Mouse (Mus musculus): Measurements from ENCODE around the gene Pde4a.

DNA sequence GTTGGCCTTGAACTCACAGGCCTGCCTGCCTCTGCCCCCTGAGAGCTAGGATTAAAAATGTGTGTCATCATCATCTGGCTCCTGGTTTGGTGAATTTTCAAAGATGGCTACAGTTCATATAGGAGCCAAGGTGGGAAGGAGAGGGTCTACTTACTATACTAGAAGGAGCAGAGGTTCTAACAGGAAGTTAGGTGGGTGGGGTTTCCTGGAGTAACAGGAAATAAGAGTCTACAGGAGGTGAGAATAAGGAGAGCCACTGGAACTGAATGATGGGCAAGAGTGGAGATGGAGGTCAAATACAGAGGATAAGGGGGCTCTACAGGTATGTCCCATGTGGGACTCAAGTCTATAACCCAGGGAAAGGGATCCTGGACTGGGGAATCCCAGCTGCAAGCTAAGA lies 17.1 kb upstream of the Pde4a start:
- TF ChIP-seq POLR2A (IDR thresholded peaks at IDR 0.05; ENCODE audit: borderline replicate concordance, extremely low read depth, insufficient read depth, insufficient read length, poor library complexity, severe bottlenecking) (no peak), CTCF (IDR thresholded peaks at IDR 0.05; ENCODE audit: borderline replicate concordance, extremely low read depth, insufficient read depth, insufficient read length) (no peak)

Measured in brain, embryonic 14.5 days (tissue).